Mouse (Mus musculus): Measurements from ENCODE around the gene Lamb2. TPM values are rescaled to one million over a fixed set of nuclear protein-coding genes. Genes with fewer than 3 reads are reported as not detected.

Lamb2 gene
- polyA plus RNA-seq, 2 experiments: 4.3 to 8.3 TPM

DNA sequence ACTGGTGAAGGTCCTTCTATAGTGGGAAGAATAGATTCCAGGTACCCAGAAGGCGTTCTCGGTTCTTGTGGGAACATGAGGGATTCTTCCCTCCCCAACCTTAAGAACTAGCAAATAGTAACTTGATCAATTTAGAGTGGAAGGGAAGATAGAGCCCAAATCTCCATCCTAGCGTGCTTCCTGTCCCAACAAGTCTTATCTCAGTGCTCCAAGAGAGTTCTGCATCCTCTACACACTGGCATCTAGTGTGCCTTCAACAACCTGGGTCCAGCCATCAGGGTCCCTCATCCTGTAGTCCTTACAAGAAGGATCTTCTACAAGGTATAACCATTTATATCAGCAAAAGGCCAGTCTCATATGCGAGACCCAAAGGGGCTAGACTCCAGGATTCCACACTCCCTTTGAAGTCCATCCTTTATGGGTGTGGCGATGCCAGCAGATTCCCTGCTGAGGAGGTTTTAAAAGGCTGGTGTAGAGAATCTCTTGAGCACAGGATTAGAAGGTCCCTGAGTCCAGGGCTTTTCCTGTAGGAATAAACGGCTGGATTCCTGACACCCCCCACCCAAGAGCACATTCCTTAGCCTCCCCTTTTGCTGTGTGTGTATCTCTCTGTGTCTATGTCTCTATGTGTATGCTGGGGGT, 27.9 kb upstream of the Lamb2 start:
- 0 out of 2 replicates have a peak, but pooled peaks have one; percentile 21 for ATAC-seq (ENCODE audit: insufficient read depth)
- no peaks in the 10 kb centered on the region for H3K9me3 ChIP-seq (ENCODE audit: control insufficient read depth, low read length)
- 46% methylated on average over 6 of the region's 6 CpGs for WGBS (ENCODE audit: insufficient replicate concordance)
- H3K4me1 ChIP-seq (replicated peaks; ENCODE audit: control insufficient read depth in 2 of 2, insufficient read depth in 2 of 2, low read length in 1 of 2): peaks cover 27 to 39% of the 10 kb centered on the region in 2 experiments
- TF ChIP-seq EP300 (IDR thresholded peaks at IDR 0.05; ENCODE audit: low read depth) (no peak), CTCF (IDR thresholded peaks at IDR 0.05; ENCODE audit: low read depth) (no peak)
- H3K4me3 ChIP-seq (ENCODE audit: insufficient read depth in 1 of 2, low read depth in 2 of 2, low read length in 2 of 2): peak overlapping the region; percentile 66 to 71
- H3K36me3 ChIP-seq (replicated peaks; ENCODE audit: control insufficient read depth, insufficient read depth, low read depth): no peaks in the 10 kb centered on the region
- peak overlapping the region; percentile 12 for H3K27ac ChIP-seq
- peak overlapping the region; percentile 69 for H3K9ac ChIP-seq (replicated peaks)
- no peaks in the 10 kb centered on the region for H3K27me3 ChIP-seq (ENCODE audit: control insufficient read depth, insufficient read depth, low read length)
- no peak for DNase-seq (ENCODE audit: low read depth in 3 of 3, low spot score in 3 of 3)
- H3K4me2 ChIP-seq (ENCODE audit: low read depth): peak overlapping the region; percentile 98

GRCm38 (mm10) chr9:108452291-108452906, 27.1 kb upstream of the Lamb2 start:
- ATAC-seq (ENCODE audit: insufficient read depth): peak; percentile 79
- under 1% methylated on average over 40 of the region's 40 CpGs for WGBS (ENCODE audit: insufficient replicate concordance)
- Histone ChIP-seq H3K9me3 (ENCODE audit: control insufficient read depth, low read length) (no peaks in the 10 kb centered on the region), H3K9ac (replicated peaks) (peak overlapping the region; percentile 69), H3K4me3 (ENCODE audit: insufficient read depth in 1 of 2, low read depth in 2 of 2, low read length in 2 of 2) (peak overlapping the region; percentile 66 to 71), H3K4me1 (replicated peaks; ENCODE audit: control insufficient read depth in 2 of 2, insufficient read depth in 2 of 2, low read length in 1 of 2) (peaks cover 27 to 41% of the 10 kb centered on the region in 2 experiments), H3K27ac (no peak overlapping the region; the same call in 1 of the 2 replicates), H3K27me3 (ENCODE audit: control insufficient read depth, insufficient read depth, low read length) (no peaks in the 10 kb centered on the region), H3K36me3 (replicated peaks; ENCODE audit: control insufficient read depth, insufficient read depth, low read depth) (no peaks in the 10 kb centered on the region), H3K4me2 (ENCODE audit: low read depth) (peak overlapping the region; percentile 98)
- peak; percentile 73 to 78 (median 75) for DNase-seq (ENCODE audit: low read depth in 3 of 3, low spot score in 3 of 3)
- TF ChIP-seq CTCF (IDR thresholded peaks at IDR 0.05; ENCODE audit: low read depth) (peak; percentile 98), EP300 (IDR thresholded peaks at IDR 0.05; ENCODE audit: low read depth) (no peak)

DNA sequence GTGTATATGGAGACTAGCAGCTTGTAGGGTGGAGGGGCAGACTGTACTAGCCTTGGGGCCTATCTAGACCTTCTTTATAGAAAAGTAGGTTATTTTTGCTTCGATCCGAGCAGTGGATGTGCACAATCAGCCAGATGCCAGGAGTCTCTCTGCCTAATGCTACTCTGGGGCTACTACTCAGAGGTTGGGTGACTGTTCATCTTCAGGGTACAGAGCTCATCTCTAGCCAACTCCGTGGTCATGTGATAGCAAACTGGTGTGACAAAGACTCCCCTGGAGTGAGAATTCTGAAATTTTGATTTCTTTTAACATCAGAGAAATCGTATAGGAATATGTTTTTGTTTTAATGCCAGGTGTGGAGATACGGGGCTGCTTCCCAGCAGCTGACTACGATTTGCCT, 26.6 kb upstream of the Lamb2 start:
- Histone ChIP-seq H3K27me3 (ENCODE audit: control insufficient read depth, insufficient read depth, low read length) (no peaks in the 10 kb centered on the region), H3K4me2 (ENCODE audit: low read depth) (peak overlapping the region; percentile 98), H3K4me1 (replicated peaks; ENCODE audit: control insufficient read depth in 2 of 2, insufficient read depth in 2 of 2, low read length in 1 of 2) (peaks cover 27 to 45% of the 10 kb centered on the region in 2 experiments), H3K27ac (no peak overlapping the region), H3K4me3 (ENCODE audit: insufficient read depth in 1 of 2, low read depth in 2 of 2, low read length in 2 of 2) (peak overlapping the region in 1 of 2 experiments; percentile 71; a peak in 2 of 4 replicates), H3K9me3 (ENCODE audit: control insufficient read depth, low read length) (no peaks in the 10 kb centered on the region), H3K9ac (replicated peaks) (no peak overlapping the region), H3K36me3 (replicated peaks; ENCODE audit: control insufficient read depth, insufficient read depth, low read depth) (no peaks in the 10 kb centered on the region)
- ATAC-seq (ENCODE audit: insufficient read depth) (peak; percentile 24), DNase-seq (ENCODE audit: low read depth in 3 of 3, low spot score in 3 of 3) (no peak)
- WGBS (ENCODE audit: insufficient replicate concordance): 46% methylated on average over 6 of the region's 6 CpGs
- TF ChIP-seq CTCF (IDR thresholded peaks at IDR 0.05; ENCODE audit: low read depth) (no peak), EP300 (IDR thresholded peaks at IDR 0.05; ENCODE audit: low read depth) (no peak)

DNA sequence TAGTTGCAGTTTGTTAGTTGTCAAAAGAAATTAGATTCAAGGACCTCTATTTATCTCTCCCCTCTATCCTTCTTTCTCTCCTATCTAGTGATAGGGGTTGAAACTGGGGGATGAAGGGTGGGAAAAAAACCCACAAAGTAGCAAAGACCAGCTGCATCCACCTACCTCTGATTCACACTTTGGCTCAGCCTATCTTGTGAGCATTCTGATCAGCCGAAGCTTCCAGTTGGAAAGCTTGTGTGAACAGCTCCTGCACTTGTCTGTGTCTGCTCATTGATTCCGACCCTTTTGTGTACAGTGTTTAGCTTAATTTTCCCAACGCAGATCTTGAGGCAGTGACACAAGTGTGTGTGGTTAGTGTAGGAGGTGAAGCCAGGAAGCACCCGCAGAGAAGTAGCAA, 26.1 kb upstream of the Lamb2 start:
- H3K27me3 ChIP-seq (ENCODE audit: control insufficient read depth, insufficient read depth, low read length): no peaks in the 10 kb centered on the region
- ATAC-seq (ENCODE audit: insufficient read depth): no peak
- WGBS (ENCODE audit: insufficient replicate concordance): 70% methylated on average over 4 of the region's 4 CpGs
- no peaks in the 10 kb centered on the region for H3K9me3 ChIP-seq (ENCODE audit: control insufficient read depth, low read length)
- H3K4me1 ChIP-seq (replicated peaks; ENCODE audit: control insufficient read depth in 2 of 2, insufficient read depth in 2 of 2, low read length in 1 of 2): peaks cover 27 to 47% of the 10 kb centered on the region in 2 experiments
- no peak for DNase-seq (ENCODE audit: low read depth in 3 of 3, low spot score in 3 of 3)
- H3K36me3 ChIP-seq (replicated peaks; ENCODE audit: control insufficient read depth, insufficient read depth, low read depth): no peaks in the 10 kb centered on the region
- TF ChIP-seq EP300 (IDR thresholded peaks at IDR 0.05; ENCODE audit: low read depth): no peak
- TF ChIP-seq CTCF (IDR thresholded peaks at IDR 0.05; ENCODE audit: low read depth): no peak
- H3K9ac ChIP-seq (replicated peaks): no peak overlapping the region
- H3K4me2 ChIP-seq (ENCODE audit: low read depth): no peak overlapping the region
- H3K4me3 ChIP-seq (ENCODE audit: insufficient read depth in 1 of 2, low read depth in 2 of 2, low read length in 2 of 2): no peak overlapping the region
- no peak overlapping the region for H3K27ac ChIP-seq

DNA sequence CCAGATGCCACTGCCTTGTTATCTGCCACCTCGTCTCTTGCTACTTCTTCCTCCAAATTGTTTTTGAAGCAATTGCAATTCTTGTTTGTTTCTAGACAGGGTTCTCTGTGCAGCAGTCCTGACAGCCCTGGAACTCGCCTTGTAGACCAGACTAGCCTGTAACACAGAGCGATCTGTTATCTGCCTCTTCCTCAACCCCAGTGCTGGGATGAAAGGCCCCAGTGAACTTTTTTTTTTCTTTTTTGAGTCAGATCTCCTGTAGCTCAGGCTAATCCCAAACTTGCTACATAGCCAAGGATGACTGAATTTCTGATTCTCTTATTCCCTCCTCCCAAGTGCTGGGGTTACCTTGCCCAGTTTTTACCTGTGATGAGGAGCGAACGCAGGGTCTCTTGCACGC, 25.1 kb upstream of the Lamb2 start:
- H3K9me3 ChIP-seq (ENCODE audit: control insufficient read depth, low read length): no peaks in the 10 kb centered on the region
- H3K4me1 ChIP-seq (replicated peaks; ENCODE audit: control insufficient read depth in 2 of 2, insufficient read depth in 2 of 2, low read length in 1 of 2): peaks cover 27 to 47% of the 10 kb centered on the region in 2 experiments
- no peaks in the 10 kb centered on the region for H3K36me3 ChIP-seq (replicated peaks; ENCODE audit: control insufficient read depth, insufficient read depth, low read depth)
- no peak overlapping the region for H3K9ac ChIP-seq (replicated peaks)
- H3K4me2 ChIP-seq (ENCODE audit: low read depth): no peak overlapping the region
- no peak for ATAC-seq (ENCODE audit: insufficient read depth)
- DNase-seq (ENCODE audit: low read depth in 3 of 3, low spot score in 3 of 3): no peak
- no peak overlapping the region for H3K4me3 ChIP-seq (ENCODE audit: insufficient read depth in 1 of 2, low read depth in 2 of 2, low read length in 2 of 2)
- WGBS (ENCODE audit: insufficient replicate concordance): 56% methylated on average over 6 of the region's 6 CpGs
- no peaks in the 10 kb centered on the region for H3K27me3 ChIP-seq (ENCODE audit: control insufficient read depth, insufficient read depth, low read length)
- no peak overlapping the region for H3K27ac ChIP-seq
- TF ChIP-seq EP300 (IDR thresholded peaks at IDR 0.05; ENCODE audit: low read depth): no peak
- no peak for TF ChIP-seq CTCF (IDR thresholded peaks at IDR 0.05; ENCODE audit: low read depth)
